ENCODE assay signal across 15 mouse cellular contexts in genomic region chr11:4973871-4974256, GRCm38 (mm10). TPM values are rescaled to one million over a fixed set of nuclear protein-coding genes. Genes with fewer than 3 reads are reported as not detected.
A peak's percentile ranks its signal among the peaks of the same experiment; 100 is the strongest.
DNase-seq lines count a peak whose midpoint lies in the region; ATAC-seq and TF ChIP-seq lines count a peak whose summit lies in the region.
"Had no signal": no experiment of that assay in that cellular context is flagged by ENCODE, and none has a peak within 500 bp of the region (broad histone marks: within the 10 kb centered on the region; RNA-seq: fewer than 3 reads in every experiment).

No protein-coding gene starts in this region.

- no peak for ATAC-seq in heart, embryonic 13.5 days (ENCODE audit: extremely low read depth, insufficient number of reproducible peaks, low FRiP score, low TSS enrichment)
- ATAC-seq in kidney, embryonic 16.5 days (ENCODE audit: low FRiP score, low TSS enrichment) = no peak
- peak; percentile 26; the same call in 1 of the 2 replicates for ATAC-seq in liver, embryonic 15.5 days (ENCODE audit: insufficient read depth)
- ATAC-seq in forebrain, embryonic 13.5 days = no peak
- ATAC-seq: midbrain, embryonic 15.5 days had no signal

- DNase-seq in heart, postnatal 4 days = no peak
- DNase-seq in kidney, postnatal 10 days = no peak
- peak; percentile 93 for DNase-seq in MEL (ENCODE audit: low read depth, low spot score)
- no peak for DNase-seq in thymus, postnatal 0 days (ENCODE audit: low spot score)

- no peaks in the 10 kb centered on the region for H3K36me3 ChIP-seq in heart, embryonic 13.5 days
- no peaks in the 10 kb centered on the region for H3K36me3 ChIP-seq in kidney, embryonic 16.5 days (ENCODE audit: insufficient read depth, low read length)
- peaks cover 0 to 12% of the 10 kb centered on the region in 2 experiments; a peak in 2 of 4 replicates for H3K36me3 ChIP-seq in MEL (ENCODE audit: control insufficient read depth in 1 of 2, insufficient read depth in 2 of 2, low read length in 2 of 2)
- no peaks in the 10 kb centered on the region for H3K36me3 ChIP-seq in liver, embryonic 15.5 days (replicated peaks)
- H3K36me3 ChIP-seq in forebrain, embryonic 13.5 days (ENCODE audit: poor library complexity, severe bottlenecking) = no peaks in the 10 kb centered on the region
- H3K36me3 ChIP-seq: embryonic facial prominence, embryonic 15.5 days; limb, embryonic 15.5 days; midbrain, embryonic 15.5 days; neural tube, embryonic 13.5 days had no signal

- peak; percentile 68 to 69 for TF ChIP-seq EP300 in MEL (IDR thresholded peaks at IDR 0.05; ENCODE audit: low read depth in 1 of 2, low read length in 2 of 2)

- H3K9ac ChIP-seq in heart, embryonic 13.5 days = no peak overlapping the region
- H3K9ac ChIP-seq in kidney, embryonic 16.5 days (replicated peaks; ENCODE audit: low read length) = no peak overlapping the region
- H3K9ac ChIP-seq in MEL (ENCODE audit: control insufficient read depth, low read depth, low read length, poor library complexity, severe bottlenecking) = peak overlapping the region; percentile 68
- H3K9ac ChIP-seq in liver, embryonic 15.5 days = no peak overlapping the region
- H3K9ac ChIP-seq in forebrain, embryonic 13.5 days = no peak overlapping the region
- H3K9ac ChIP-seq: embryonic facial prominence, embryonic 15.5 days; forebrain, postnatal 0 days; hindbrain, embryonic 14.5 days; limb, embryonic 15.5 days; midbrain, embryonic 15.5 days; neural tube, embryonic 13.5 days had no signal

- 0 out of 2 replicates have a peak, but pooled peaks cover 12% of the 10 kb centered on the region for H3K27me3 ChIP-seq in heart, embryonic 13.5 days (replicated peaks)
- H3K27me3 ChIP-seq in kidney, embryonic 16.5 days (ENCODE audit: insufficient read depth, low read length) = no peaks in the 10 kb centered on the region; the same call in 1 of the 2 replicates
- no peaks in the 10 kb centered on the region for H3K27me3 ChIP-seq in MEL (ENCODE audit: control insufficient read depth in 1 of 2, insufficient read depth in 2 of 2, low read length in 2 of 2)
- peaks cover 10% of the 10 kb centered on the region; the same call in 1 of the 2 replicates for H3K27me3 ChIP-seq in liver, embryonic 15.5 days
- 0 out of 2 replicates have a peak, but pooled peaks cover 5% of the 10 kb centered on the region for H3K27me3 ChIP-seq in forebrain, embryonic 13.5 days
- H3K27me3 ChIP-seq: embryonic facial prominence, embryonic 15.5 days; midbrain, embryonic 15.5 days had no signal

- WGBS in heart, embryonic 13.5 days = 62% methylated on average over 2 of the region's 2 CpGs
- 78% methylated on average over 2 of the region's 2 CpGs for WGBS in kidney, embryonic 16.5 days
- WGBS in liver, embryonic 15.5 days (ENCODE audit: insufficient replicate concordance) = 46% methylated on average over 2 of the region's 2 CpGs
- WGBS in forebrain, embryonic 13.5 days = 88% methylated on average over 2 of the region's 2 CpGs

- peaks cover 7% of the 10 kb centered on the region; the same call in 1 of the 2 replicates for H3K4me1 ChIP-seq in heart, embryonic 13.5 days
- H3K4me1 ChIP-seq in kidney, embryonic 16.5 days (ENCODE audit: insufficient read depth, low read length) = peaks cover 7% of the 10 kb centered on the region; the same call in 1 of the 2 replicates
- peaks cover 8 to 22% of the 10 kb centered on the region in 2 experiments for H3K4me1 ChIP-seq in MEL (ENCODE audit: control insufficient read depth in 1 of 2, insufficient read depth in 2 of 2, low read length in 2 of 2)
- peaks cover 22% of the 10 kb centered on the region for H3K4me1 ChIP-seq in liver, embryonic 15.5 days (replicated peaks)
- H3K4me1 ChIP-seq in forebrain, embryonic 13.5 days = no peaks in the 10 kb centered on the region
- H3K4me1 ChIP-seq: embryonic facial prominence, embryonic 15.5 days; limb, embryonic 15.5 days; midbrain, embryonic 15.5 days had no signal

- no peaks in the 10 kb centered on the region for H3K9me3 ChIP-seq in heart, embryonic 13.5 days
- H3K9me3 ChIP-seq in kidney, embryonic 16.5 days (ENCODE audit: low read length) = no peaks in the 10 kb centered on the region
- no peaks in the 10 kb centered on the region for H3K9me3 ChIP-seq in MEL (replicated peaks; ENCODE audit: insufficient read depth, low read length)
- H3K9me3 ChIP-seq in liver, embryonic 15.5 days (replicated peaks) = no peaks in the 10 kb centered on the region
- no peaks in the 10 kb centered on the region for H3K9me3 ChIP-seq in forebrain, embryonic 13.5 days (replicated peaks)
- H3K9me3 ChIP-seq: embryonic facial prominence, embryonic 15.5 days; limb, embryonic 15.5 days; midbrain, embryonic 15.5 days; neural tube, embryonic 13.5 days had no signal

- no peak for TF ChIP-seq RAD21 in MEL (IDR thresholded peaks at IDR 0.05; ENCODE audit: low read depth, low read length)

- H3K27ac ChIP-seq in heart, embryonic 13.5 days (replicated peaks) = peak overlapping the region; percentile 17
- peak overlapping the region; percentile 64 for H3K27ac ChIP-seq in kidney, embryonic 16.5 days (ENCODE audit: low read length)
- H3K27ac ChIP-seq in MEL (ENCODE audit: control insufficient read depth, low read depth, low read length) = peak overlapping the region; percentile 96
- peak overlapping the region; percentile 54 for H3K27ac ChIP-seq in liver, embryonic 15.5 days (replicated peaks)
- no peak overlapping the region for H3K27ac ChIP-seq in forebrain, embryonic 13.5 days
- H3K27ac ChIP-seq: hindbrain, embryonic 14.5 days; limb, embryonic 15.5 days; midbrain, embryonic 15.5 days had no signal

- H3K4me3 ChIP-seq in heart, embryonic 13.5 days = no peak overlapping the region
- H3K4me3 ChIP-seq in kidney, embryonic 16.5 days (ENCODE audit: low read length) = no peak overlapping the region
- H3K4me3 ChIP-seq in MEL (ENCODE audit: control insufficient read depth in 1 of 2, insufficient read depth in 1 of 2, low read depth in 2 of 2, low read length in 2 of 2) = peak overlapping the region; percentile 39 to 46
- H3K4me3 ChIP-seq in liver, embryonic 15.5 days (replicated peaks) = no peak overlapping the region
- no peak overlapping the region for H3K4me3 ChIP-seq in forebrain, embryonic 13.5 days
- H3K4me3 ChIP-seq: embryonic facial prominence, embryonic 15.5 days; limb, embryonic 15.5 days; midbrain, embryonic 15.5 days; neural tube, embryonic 13.5 days had no signal

- no peaks in the 10 kb centered on the region for H3K79me2 ChIP-seq in MEL (ENCODE audit: control insufficient read depth, insufficient read depth, low read length, poor library complexity)

- H3K4me2 ChIP-seq in heart, embryonic 13.5 days = no peak overlapping the region
- no peak overlapping the region for H3K4me2 ChIP-seq in kidney, embryonic 16.5 days (replicated peaks; ENCODE audit: low read depth, low read length)
- no peak overlapping the region for H3K4me2 ChIP-seq in liver, embryonic 15.5 days
- no peak overlapping the region for H3K4me2 ChIP-seq in forebrain, embryonic 13.5 days
- H3K4me2 ChIP-seq: embryonic facial prominence, embryonic 15.5 days; hindbrain, embryonic 14.5 days; limb, embryonic 15.5 days; midbrain, embryonic 15.5 days; neural tube, embryonic 13.5 days had no signal

- peak in 1 of 2 experiments; percentile 44; a peak in 2 of 4 replicates for TF ChIP-seq POLR2A in MEL (IDR thresholded peaks at IDR 0.05; ENCODE audit: control insufficient read depth in 1 of 2, insufficient read depth in 1 of 2, low read depth in 1 of 2, low read length in 2 of 2, poor library complexity in 1 of 2)

- no peak for TF ChIP-seq CTCF in MEL (IDR thresholded peaks at IDR 0.05 in 2 of 3, conservative IDR thresholded peaks at IDR 0.05 in 1 of 3; ENCODE audit: control insufficient read depth in 1 of 3, insufficient read depth in 1 of 3, low read depth in 2 of 3, low read length in 3 of 3, poor library complexity in 1 of 3, severe bottlenecking in 1 of 3)

TF ChIP-seq in MEL, 35 proteins besides CTCF, POLR2A, EP300 and RAD21 (continues in another document):
- TF ChIP-seq HCFC1 (IDR thresholded peaks at IDR 0.05; ENCODE audit: low read depth, low read length) (no peak), GATA1 (IDR thresholded peaks at IDR 0.05; ENCODE audit: low read depth, low read length) (peak; percentile 67), RCOR1 (IDR thresholded peaks at IDR 0.05; ENCODE audit: low read depth, low read length) (peak; percentile 69), ZMIZ1 (IDR thresholded peaks at IDR 0.05; ENCODE audit: low read depth, low read length) (no peak), ETS1 (IDR thresholded peaks at IDR 0.05; ENCODE audit: low read depth, low read length) (peak; percentile 49; the same call in 1 of the 2 replicates), TBP (IDR thresholded peaks at IDR 0.05; ENCODE audit: low read depth, low read length) (peak; percentile 42; the same call in 1 of the 2 replicates), E2F4 (IDR thresholded peaks at IDR 0.05; ENCODE audit: borderline replicate concordance, low read depth, low read length) (no peak), TCF12 (IDR thresholded peaks at IDR 0.05; ENCODE audit: low read depth, low read length) (peak; percentile 43), TAL1 (IDR thresholded peaks at IDR 0.05; ENCODE audit: low read length) (no peak; the same call in none of the 2 replicates)

RNA-seq across cellular contexts. Expression of gene Ap1b1, which starts 12.8 kb away (rescaled TPM):
- polyA plus RNA-seq in heart, embryonic 13.5 days (2015; fragmentation: Nextera tagmentation; extraction: Ambion mirVana) = 41.2 and 42.6 TPM in 2 replicates
- total RNA-seq in heart, postnatal 4 days (2021) = 10 to 100 TPM; 45.6 to 45.7 TPM
- 76.9 and 79.1 TPM in 2 replicates for polyA plus RNA-seq in kidney, embryonic 16.5 days (2015; fragmentation: Nextera tagmentation; extraction: Ambion mirVana)
- 55.1 and 60.1 TPM in 2 replicates for total RNA-seq in MEL (2012; rRNA removed)
- polyA plus RNA-seq in MEL (2012; ENCODE audit: insufficient read depth in 1 of 2, insufficient read length in 2 of 2, low read depth in 1 of 2, low replicate concordance in 2 of 2, missing spikeins in 1 of 2) = 10 to 100 TPM in 1 of 2 experiments, not detected in 1; 79.3 TPM
- 76.7 and 81.9 TPM in 2 replicates for polyA plus RNA-seq in liver, embryonic 15.5 days (2015; fragmentation: Nextera tagmentation; extraction: Ambion mirVana)
- 61.7 and 73.0 TPM in 2 replicates for polyA plus RNA-seq in forebrain, embryonic 13.5 days (2015; fragmentation: Nextera tagmentation; extraction: Ambion mirVana)
- polyA plus RNA-seq in thymus, postnatal 0 days (2015; fragmentation: Nextera tagmentation; extraction: Ambion mirVana) = 56.7 and 59.0 TPM in 2 replicates

RNA-seq across cellular contexts. Expression of gene Nefh, which starts 26.0 kb away (rescaled TPM):
- polyA plus RNA-seq in heart, embryonic 13.5 days (2015; fragmentation: Nextera tagmentation; extraction: Ambion mirVana) = 0.39 and 0.50 TPM in 2 replicates
- total RNA-seq in heart, postnatal 4 days (2021) = not detected
- polyA plus RNA-seq in kidney, embryonic 16.5 days (2015; fragmentation: Nextera tagmentation; extraction: Ambion mirVana) = 0.19 TPM in 2 replicates
- total RNA-seq in MEL (2012; rRNA removed) = not detected in 2 replicates
- polyA plus RNA-seq in MEL (2012; ENCODE audit: insufficient read depth in 1 of 2, insufficient read length in 2 of 2, low read depth in 1 of 2, low replicate concordance in 2 of 2, missing spikeins in 1 of 2) = under 1 TPM in 1 of 2 experiments, not detected in 1; 0.03 TPM
- polyA plus RNA-seq in liver, embryonic 15.5 days (2015; fragmentation: Nextera tagmentation; extraction: Ambion mirVana) = 0.07 and 0.10 TPM in 2 replicates
- 0.37 and 0.50 TPM in 2 replicates for polyA plus RNA-seq in forebrain, embryonic 13.5 days (2015; fragmentation: Nextera tagmentation; extraction: Ambion mirVana)
- polyA plus RNA-seq in thymus, postnatal 0 days (2015; fragmentation: Nextera tagmentation; extraction: Ambion mirVana) = 3.1 and 3.9 TPM in 2 replicates
- total RNA-seq: heart, postnatal 25 days had no signal

Comparison
In these comparisons a context has a peak if more than half of its experiments do, and no peak if none do; other contexts are left out.
1. H3K4me3 ChIP-seq: peak in MEL (2 of 2); none in heart, embryonic 13.5 days (single experiment), kidney, embryonic 16.5 days (single experiment), liver, embryonic 15.5 days (single experiment) and forebrain, embryonic 13.5 days (single experiment).